Mouse (Mus musculus): ENCODE measurements around the gene Ensa.

GRCm38 (mm10) chr3:95667521-95667920 lies 42.7 kb downstream of the Ensa start:
- TF ChIP-seq CTCF (conservative IDR thresholded peaks at IDR 0.05; ENCODE audit: insufficient read depth, insufficient read length, low read depth, low read length) (no peak), POLR2A (IDR thresholded peaks at IDR 0.05; ENCODE audit: low read depth, low read length) (no peak)

Data from kidney, adult 2 months (tissue).